Mouse (Mus musculus) mouse embryonic stem cell (cell line): Measurements from ENCODE around the gene Med16.

ENCODE experiments used
- in situ Hi-C, 2 experiments: fragments of 300-500 bp; cut with MboI; formaldehyde crosslinking; loops; 1 replicate in 1 of 2; 3 replicates in 1 of 2; pipeline ENCODE4 v1.14.3; 2019 to 2020; ENCODE audit warnings: low sequenced_read_pairs in 2 of 2, low pct_unique_long_range_greater_than_20kb in 1 of 2, mixed read lengths in 1 of 2; ENCODE audit not compliant: unreplicated experiment in 1 of 2

Gene Med16

GRCm38 (mm10) chr10:79855558-79856184 lies 53.1 kb downstream of the Med16 start:
- in situ Hi-C loops: no loop called here

- in situ Hi-C loops: no loop called here
These were observed 53.8 kb downstream of the Med16 start for GRCm38 (mm10) chr10:79854801-79855541.

- in situ Hi-C loops: no loop called here
These were observed 54.6 kb downstream of the Med16 start, which contains the start of gene Ptbp1 for GRCm38 (mm10) chr10:79853860-79854795. TSS of gene Ptbp1 (plus strand) at chr10:79854427.

GRCm38 (mm10) chr10:79853392-79853791 lies 55.3 kb downstream of the Med16 start:
- in situ Hi-C loops: no loop called here

- in situ Hi-C loops: no loop called here
These were observed 55.9 kb downstream of the Med16 start for GRCm38 (mm10) chr10:79852827-79853226.

- in situ Hi-C loops: no loop called here
These were observed 56.5 kb downstream of the Med16 start for GRCm38 (mm10) chr10:79852107-79852789.

GRCm38 (mm10) chr10:79851653-79852052 lies 57.1 kb downstream of the Med16 start:
- in situ Hi-C loops: no loop called here

GRCm38 (mm10) chr10:79849941-79850628 lies 58.6 kb downstream of the Med16 start:
- in situ Hi-C loops: no loop called here

GRCm38 (mm10) chr10:79846553-79846952 lies 62.2 kb downstream of the Med16 start:
- in situ Hi-C loops: no loop called here
